Mouse (Mus musculus): Measurements from ENCODE around the gene Prss3. TPM values are rescaled to one million over a fixed set of nuclear protein-coding genes. Genes with fewer than 3 reads are reported as not detected.
"Not testable (repeated sequence)": the region's sequence is repeated elsewhere in the genome, so short reads cannot be mapped to it uniquely, and the experiment has no call there.

The Prss3 gene
- polyA plus RNA-seq (2014; fragmentation: Nextera tagmentation; extraction: Ambion mirVana) = not detected in 2 replicates

DNA sequence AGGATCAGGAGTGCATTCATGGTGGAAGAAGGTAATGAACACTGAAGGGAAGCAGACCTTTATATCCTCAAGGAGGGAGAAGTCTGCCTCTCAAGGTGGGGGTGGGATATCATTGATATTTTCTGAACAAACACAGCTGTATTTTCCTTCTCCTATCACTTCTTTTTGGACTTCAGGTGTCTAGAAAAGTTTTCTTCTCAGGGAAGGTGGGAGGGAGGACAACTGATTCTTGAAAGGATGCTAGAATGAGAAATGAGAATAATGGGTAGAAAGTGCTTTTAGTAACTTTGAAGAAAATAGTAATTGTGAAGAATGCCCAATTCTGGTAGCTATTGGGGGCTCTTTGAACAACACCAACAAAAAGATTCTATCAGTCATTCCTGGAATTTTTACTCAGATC is at the start of gene Prss3:
TSS of gene Prss3 (minus strand) at position 101 of the 400 bp plus-strand sequence.
- not testable (repeated sequence) for H3K27me3 ChIP-seq (ENCODE audit: control insufficient read depth, insufficient read depth, low read length); H3K4me3 ChIP-seq (replicated peaks; ENCODE audit: low read length); DNase-seq (ENCODE audit: low spot score); H3K27ac ChIP-seq; H3K9ac ChIP-seq; ATAC-seq (ENCODE audit: low FRiP score); H3K9me3 ChIP-seq (ENCODE audit: control insufficient read depth, low read length); H3K4me2 ChIP-seq (replicated peaks); H3K36me3 ChIP-seq (replicated peaks; ENCODE audit: control insufficient read depth, insufficient read depth); H3K4me1 ChIP-seq (replicated peaks; ENCODE audit: control insufficient read depth, insufficient read depth, low read length)

DNA sequence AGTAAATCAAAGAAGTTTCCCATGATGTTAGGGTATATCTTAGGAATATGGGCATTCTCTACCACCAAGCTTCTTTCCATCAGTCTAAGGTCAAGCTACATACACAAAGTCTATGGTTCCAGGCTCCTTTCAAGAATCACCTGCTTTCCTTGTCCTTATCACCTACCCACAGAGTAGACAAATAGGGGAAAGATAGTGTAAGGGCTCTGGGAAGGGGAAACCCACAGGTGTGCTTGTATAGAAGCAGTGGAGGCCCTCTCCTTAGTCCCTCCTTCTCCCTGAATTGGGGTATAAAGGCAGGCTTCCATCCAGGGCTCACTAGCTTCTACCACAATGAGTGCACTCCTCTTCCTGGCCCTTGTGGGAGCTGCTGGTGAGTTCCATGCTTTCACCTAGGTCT is 14.6 kb upstream of the Prss3 start, which contains the start of gene Gm5771:
TSS of gene Gm5771 (plus strand) at position 301 of the 400 bp plus-strand sequence.
- H3K4me3 ChIP-seq (replicated peaks; ENCODE audit: low read length) = not testable (repeated sequence)

DNA sequence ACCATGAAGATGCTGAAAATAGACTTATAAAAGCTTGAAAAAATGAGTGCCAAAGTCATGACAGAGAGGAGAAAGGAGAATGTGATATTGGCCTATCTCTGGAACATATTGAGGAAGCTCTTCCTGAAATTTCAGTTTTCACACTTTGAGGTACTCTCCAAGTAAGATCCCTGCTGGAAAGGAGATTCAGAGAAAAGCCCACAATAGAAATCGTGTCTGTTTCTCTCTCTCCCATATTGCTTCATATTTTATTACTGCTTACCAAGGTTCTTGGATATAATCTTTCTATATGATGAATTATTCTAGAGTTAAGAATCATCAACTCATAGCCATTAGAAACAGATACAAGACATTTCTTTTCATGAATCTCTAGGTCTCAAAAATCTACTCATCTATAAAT is 14.2 kb upstream of the Prss3 start:
- not testable (repeated sequence) for H3K9me3 ChIP-seq (ENCODE audit: control insufficient read depth, low read length); H3K4me1 ChIP-seq (replicated peaks; ENCODE audit: control insufficient read depth, insufficient read depth, low read length); H3K27me3 ChIP-seq (ENCODE audit: control insufficient read depth, insufficient read depth, low read length); DNase-seq (ENCODE audit: low spot score); H3K9ac ChIP-seq; H3K4me3 ChIP-seq (replicated peaks; ENCODE audit: low read length); H3K27ac ChIP-seq; H3K36me3 ChIP-seq (replicated peaks; ENCODE audit: control insufficient read depth, insufficient read depth); ATAC-seq (ENCODE audit: low FRiP score); H3K4me2 ChIP-seq (replicated peaks)
- WGBS = 79% methylated on average over 1 of the region's 1 CpGs

More for the DNA sequence above, 14.6 kb upstream of the Prss3 start, which contains the start of gene Gm5771:
- not testable (repeated sequence) for H3K27ac ChIP-seq; H3K4me1 ChIP-seq (replicated peaks; ENCODE audit: control insufficient read depth, insufficient read depth, low read length); H3K9ac ChIP-seq; DNase-seq (ENCODE audit: low spot score); ATAC-seq (ENCODE audit: low FRiP score); H3K4me2 ChIP-seq (replicated peaks); H3K36me3 ChIP-seq (replicated peaks; ENCODE audit: control insufficient read depth, insufficient read depth); H3K9me3 ChIP-seq (ENCODE audit: control insufficient read depth, low read length); H3K27me3 ChIP-seq (ENCODE audit: control insufficient read depth, insufficient read depth, low read length)

DNA sequence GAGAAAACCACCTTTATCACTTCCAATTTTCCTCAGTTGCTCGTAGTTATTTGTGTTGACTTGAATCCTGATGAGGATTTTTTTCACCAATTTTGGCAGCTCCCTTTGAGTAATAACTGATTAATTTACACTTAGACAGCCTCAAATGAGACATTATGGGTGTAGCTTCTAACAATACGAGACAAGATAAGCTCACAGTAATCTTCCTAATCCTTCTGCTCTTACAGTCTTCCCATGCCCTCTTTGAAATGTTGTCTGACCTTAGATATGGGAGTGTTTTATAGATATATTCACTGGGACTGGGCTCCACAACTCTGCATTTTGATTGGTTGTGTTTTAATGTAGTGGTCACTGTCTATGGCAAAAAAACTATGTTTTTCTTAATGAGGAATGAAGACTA is 9.3 kb upstream of the Prss3 start:
- DNase-seq (ENCODE audit: low spot score) (no peak), ATAC-seq (ENCODE audit: low FRiP score) (no peak)
- 86% methylated on average over 2 of the region's 2 CpGs for WGBS
- Histone ChIP-seq H3K9me3 (ENCODE audit: control insufficient read depth, low read length) (no peaks in the 10 kb centered on the region), H3K9ac (no peak overlapping the region), H3K4me2 (replicated peaks) (no peak overlapping the region), H3K27ac (no peak overlapping the region), H3K27me3 (ENCODE audit: control insufficient read depth, insufficient read depth, low read length) (no peaks in the 10 kb centered on the region), H3K4me3 (replicated peaks; ENCODE audit: low read length) (no peak overlapping the region), H3K4me1 (replicated peaks; ENCODE audit: control insufficient read depth, insufficient read depth, low read length) (no peaks in the 10 kb centered on the region), H3K36me3 (replicated peaks; ENCODE audit: control insufficient read depth, insufficient read depth) (no peaks in the 10 kb centered on the region)

DNA sequence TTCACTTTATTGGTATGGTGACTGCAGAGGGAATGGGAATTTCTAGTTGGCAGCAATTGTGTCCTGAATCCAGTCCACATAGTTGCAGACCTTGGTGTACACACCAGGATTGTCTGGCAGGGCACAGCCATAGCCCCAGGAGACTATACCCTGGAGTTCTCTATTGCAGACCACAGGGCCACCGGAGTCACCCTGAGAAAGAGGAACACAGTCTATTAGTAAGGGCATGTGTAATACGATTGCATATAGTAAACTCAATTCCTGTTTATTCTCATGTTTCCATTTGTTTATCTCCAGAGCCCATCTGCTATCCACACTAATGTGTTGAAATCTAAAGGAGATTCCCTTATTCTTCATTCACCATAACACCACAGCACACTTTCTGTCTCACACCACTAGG is 3.7 kb downstream of the Prss3 start:
- not testable (repeated sequence) for H3K36me3 ChIP-seq (replicated peaks; ENCODE audit: control insufficient read depth, insufficient read depth); H3K4me3 ChIP-seq (replicated peaks; ENCODE audit: low read length); ATAC-seq (ENCODE audit: low FRiP score); H3K27me3 ChIP-seq (ENCODE audit: control insufficient read depth, insufficient read depth, low read length); H3K4me2 ChIP-seq (replicated peaks); H3K9ac ChIP-seq; DNase-seq (ENCODE audit: low spot score); H3K4me1 ChIP-seq (replicated peaks; ENCODE audit: control insufficient read depth, insufficient read depth, low read length); H3K9me3 ChIP-seq (ENCODE audit: control insufficient read depth, low read length); H3K27ac ChIP-seq
- WGBS = 90% methylated on average over 1 of the region's 2 CpGs

DNA sequence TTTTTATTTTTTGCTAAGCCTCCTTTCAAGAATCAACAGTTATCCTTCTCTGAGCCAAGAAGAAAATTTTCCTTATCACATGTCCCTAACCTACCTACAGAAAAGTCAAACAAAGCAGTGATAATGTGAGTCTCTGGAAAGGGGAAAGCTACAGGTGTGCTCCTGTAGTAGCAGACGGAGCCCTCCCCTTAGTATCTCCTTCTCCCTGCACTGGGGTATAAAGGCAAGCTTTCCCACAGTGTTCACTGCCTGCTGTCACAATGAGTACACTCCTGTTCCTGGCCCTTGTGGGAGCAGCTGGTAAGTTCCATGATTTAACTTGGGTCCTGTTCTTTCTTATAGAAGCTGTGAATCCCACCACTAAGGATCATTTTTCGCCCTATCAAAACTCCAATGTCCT is 23.5 kb downstream of the Prss3 start, which contains the start of gene Try10:
TSS of gene Try10 (plus strand) at position 174 of the 400 bp plus-strand sequence.
- Histone ChIP-seq H3K4me3 (replicated peaks; ENCODE audit: low read length) (no peak within 1 kb of the TSS), H3K27ac (no peak within 1 kb of the TSS), H3K27me3 (ENCODE audit: control insufficient read depth, insufficient read depth, low read length) (no peaks in the 10 kb centered on the region), H3K4me1 (replicated peaks; ENCODE audit: control insufficient read depth, insufficient read depth, low read length) (no peaks in the 10 kb centered on the region), H3K9me3 (ENCODE audit: control insufficient read depth, low read length) (no peaks in the 10 kb centered on the region), H3K36me3 (replicated peaks; ENCODE audit: control insufficient read depth, insufficient read depth) (no peaks in the 10 kb centered on the region), H3K4me2 (replicated peaks) (no peak within 1 kb of the TSS), H3K9ac (no peak within 1 kb of the TSS)
- ATAC-seq (ENCODE audit: low FRiP score) (no peak), DNase-seq (ENCODE audit: low spot score) (no peak)
- WGBS = 88% methylated on average over 2 of the region's 2 CpGs

Other genes starting within 250 kb of the Prss3 start
- not detected in 2 replicates for gene Try4, start 75.4 kb downstream of the Prss3 start, polyA plus RNA-seq (2014; fragmentation: Nextera tagmentation; extraction: Ambion mirVana)
- gene Try5, start 60.8 kb downstream of the Prss3 start, polyA plus RNA-seq (2014; fragmentation: Nextera tagmentation; extraction: Ambion mirVana) = 0.27 TPM in 1 of 2 replicates, not detected in the other
- gene Try10, start 23.6 kb downstream of the Prss3 start, polyA plus RNA-seq (2014; fragmentation: Nextera tagmentation; extraction: Ambion mirVana) = not detected in 2 replicates
- not detected in 2 replicates for gene Gm5771, start 14.7 kb upstream of the Prss3 start, polyA plus RNA-seq (2014; fragmentation: Nextera tagmentation; extraction: Ambion mirVana)
- gene Gm10334, start 68.5 kb upstream of the Prss3 start, polyA plus RNA-seq (2014; fragmentation: Nextera tagmentation; extraction: Ambion mirVana) = not detected in 2 replicates
- gene Prss1, start 81.3 kb upstream of the Prss3 start, polyA plus RNA-seq (2014; fragmentation: Nextera tagmentation; extraction: Ambion mirVana) = not detected in 2 replicates
- gene Prss2, start 144.1 kb upstream of the Prss3 start, polyA plus RNA-seq (2014; fragmentation: Nextera tagmentation; extraction: Ambion mirVana) = not detected in 2 replicates
- gene Ephb6, start 227.8 kb upstream of the Prss3 start, polyA plus RNA-seq (2014; fragmentation: Nextera tagmentation; extraction: Ambion mirVana) = 33.5 and 41.7 TPM in 2 replicates

All from hindbrain, embryonic 14.5 days (tissue).